Mouse (Mus musculus) MEL (cell line): ENCODE measurements at regions not wholly inside any gene's neighbourhood (a gene's known extent, or its start where the extent isn't known, plus 50 kb on each side); places are given as distances from the start of the nearest gene placed in this dataset.

Source experiments
- DNase-seq: peaks from one replicate; pipeline ENCODE4 v3.0.0; 2011; ENCODE audit warnings: low read depth, low spot score
- H3K27ac ChIP-seq: 2 replicates; pipeline ENCODE4 v1.5.1; 2012; ENCODE audit warnings: low read depth, mild to moderate bottlenecking, control low read depth, low read length, moderate library complexity; ENCODE audit not compliant: control insufficient read depth
- H3K27me3 ChIP-seq, 2 experiments: fragments of 150-350 bp in 1 of 2; sonication (generic) in 1 of 2; 2 replicates each; pipeline ENCODE4 v1.6.1; 2012; ENCODE audit warnings: low read length in 2 of 2, mild to moderate bottlenecking in 2 of 2, improper control_type of control experiment in 1 of 2, moderate library complexity in 1 of 2; ENCODE audit not compliant: insufficient read depth in 2 of 2, control insufficient read depth in 1 of 2
- H3K36me3 ChIP-seq, 2 experiments: 2 replicates each; pipeline ENCODE4 v1.6.1; 2012 to 2014; ENCODE audit warnings: low read length in 2 of 2, improper control_type of control experiment in 1 of 2, inconsistent platforms in 1 of 2, mild to moderate bottlenecking in 1 of 2; ENCODE audit not compliant: insufficient read depth in 2 of 2, control insufficient read depth in 1 of 2
- H3K4me1 ChIP-seq, 2 experiments: fragments of 150-350 bp in 1 of 2; sonication (generic) in 1 of 2; 2 replicates each; pipeline ENCODE4 v1.6.1; 2012; ENCODE audit warnings: low read length in 2 of 2, improper control_type of control experiment in 1 of 2, mild to moderate bottlenecking in 1 of 2; ENCODE audit not compliant: insufficient read depth in 2 of 2, control insufficient read depth in 1 of 2
- H3K4me3 ChIP-seq, 2 experiments: fragments of 150-350 bp in 1 of 2; sonication (generic) in 1 of 2; 2 replicates each; pipeline ENCODE4 v1.5.1; 2012; ENCODE audit warnings: low read depth in 2 of 2, low read length in 2 of 2, mild to moderate bottlenecking in 2 of 2, moderate library complexity in 2 of 2, control low read depth in 1 of 2, improper control_type of control experiment in 1 of 2; ENCODE audit not compliant: control insufficient read depth in 1 of 2, insufficient read depth in 1 of 2
- H3K79me2 ChIP-seq: 2 replicates; pipeline ENCODE4 v1.6.1; 2012; ENCODE audit warnings: mild to moderate bottlenecking, low read length, moderate library complexity; ENCODE audit not compliant: control insufficient read depth, poor library complexity, insufficient read depth
- H3K9ac ChIP-seq: 2 replicates; pipeline ENCODE4 v1.6.1; 2012; ENCODE audit warnings: low read depth, mild to moderate bottlenecking, control low read depth, low read length, moderate library complexity; ENCODE audit not compliant: control insufficient read depth, poor library complexity, severe bottlenecking
- H3K9me3 ChIP-seq: fragments of 150-350 bp; sonication (generic); replicated peaks from 2 replicates; pipeline ENCODE4 v1.6.1; 2012; ENCODE audit warnings: mild to moderate bottlenecking, low read length, improper control_type of control experiment, moderate library complexity; ENCODE audit not compliant: insufficient read depth
- BHLHE40 ChIP-seq: IDR thresholded peaks from 2 replicates; pipeline ENCODE4 v1.6.1; 2012; ENCODE audit warnings: low read depth, mild to moderate bottlenecking, inconsistent platforms, low read length, improper control_type of control experiment, borderline replicate concordance
- CHD1 ChIP-seq: IDR thresholded peaks from 2 replicates; pipeline ENCODE4 v1.6.1; 2012; ENCODE audit warnings: low read depth, mild to moderate bottlenecking, inconsistent platforms, low read length, improper control_type of control experiment
- CHD2 ChIP-seq: IDR thresholded peaks from 2 replicates; pipeline ENCODE4 v1.6.1; 2011; ENCODE audit warnings: low read length, improper control_type of control experiment
- E2F4 ChIP-seq: IDR thresholded peaks from 2 replicates; pipeline ENCODE4 v1.6.1; 2011; ENCODE audit warnings: low read depth, low read length, improper control_type of control experiment, borderline replicate concordance
- ELF1 ChIP-seq: IDR thresholded peaks from 2 replicates; pipeline ENCODE4 v1.6.1; 2014; ENCODE audit warnings: low read depth, mild to moderate bottlenecking, inconsistent platforms, low read length, improper control_type of control experiment, moderate library complexity
- ETS1 ChIP-seq: IDR thresholded peaks from 2 replicates; pipeline ENCODE4 v1.6.1; 2012; ENCODE audit warnings: low read depth, mild to moderate bottlenecking, inconsistent platforms, low read length, improper control_type of control experiment, moderate library complexity
- GATA1 ChIP-seq: IDR thresholded peaks from 2 replicates; pipeline ENCODE4 v1.6.1; 2011; ENCODE audit warnings: low read depth, low read length, improper control_type of control experiment
- JUND ChIP-seq: IDR thresholded peaks from 2 replicates; pipeline ENCODE4 v1.6.1; 2011; ENCODE audit warnings: low read depth, mild to moderate bottlenecking, improper control_type of control experiment, low read length
- MAX ChIP-seq: IDR thresholded peaks from 2 replicates; pipeline ENCODE4 v1.6.1; 2011; ENCODE audit warnings: low read length, improper control_type of control experiment
- MEF2A ChIP-seq: IDR thresholded peaks from 2 replicates; pipeline ENCODE4 v1.6.1; 2014; ENCODE audit warnings: low read depth, mild to moderate bottlenecking, inconsistent platforms, low read length, improper control_type of control experiment; ENCODE audit not compliant: poor library complexity, insufficient replicate concordance, severe bottlenecking; ENCODE audit errors: extremely low read depth
- MXI1 ChIP-seq: IDR thresholded peaks from 2 replicates; pipeline ENCODE4 v1.6.1; 2011; ENCODE audit warnings: mild to moderate bottlenecking, low read depth, low read length, improper control_type of control experiment
- MYB ChIP-seq: IDR thresholded peaks from 2 replicates; pipeline ENCODE4 v1.6.1; 2011; ENCODE audit warnings: mild to moderate bottlenecking, low read depth, low read length, improper control_type of control experiment
- MYC ChIP-seq: IDR thresholded peaks from 2 replicates; pipeline ENCODE4 v1.6.1; 2011; ENCODE audit warnings: low read depth, mild to moderate bottlenecking, low read length, improper control_type of control experiment, moderate library complexity
- NELFE ChIP-seq: IDR thresholded peaks from 2 replicates; pipeline ENCODE4 v1.6.1; 2011; ENCODE audit warnings: low read depth, low read length, improper control_type of control experiment
- NRF1 ChIP-seq: IDR thresholded peaks from 2 replicates; pipeline ENCODE4 v1.6.1; 2014; ENCODE audit warnings: low read depth, mild to moderate bottlenecking, inconsistent platforms, low read length, improper control_type of control experiment, moderate library complexity; ENCODE audit not compliant: poor library complexity, insufficient read depth, severe bottlenecking
- POLR2A ChIP-seq, 2 experiments: IDR thresholded peaks; 2 replicates each; pipeline ENCODE4 v1.6.1; 2011 to 2012; ENCODE audit warnings: low read length in 2 of 2, mild to moderate bottlenecking in 2 of 2, control low read depth in 1 of 2, improper control_type of control experiment in 1 of 2, low read depth in 1 of 2, moderate library complexity in 1 of 2; ENCODE audit not compliant: control insufficient read depth in 1 of 2, insufficient read depth in 1 of 2, poor library complexity in 1 of 2
- POLR2AphosphoS2 ChIP-seq: IDR thresholded peaks from 2 replicates; pipeline ENCODE4 v1.6.1; 2011; ENCODE audit warnings: low read length, improper control_type of control experiment
- RAD21 ChIP-seq: IDR thresholded peaks from 2 replicates; pipeline ENCODE4 v1.6.1; 2011; ENCODE audit warnings: mild to moderate bottlenecking, low read depth, low read length, improper control_type of control experiment
- RCOR1 ChIP-seq: IDR thresholded peaks from 2 replicates; pipeline ENCODE4 v1.6.1; 2012; ENCODE audit warnings: low read depth, mild to moderate bottlenecking, inconsistent platforms, low read length, improper control_type of control experiment
- SIN3A ChIP-seq: IDR thresholded peaks from 2 replicates; pipeline ENCODE4 v1.6.1; 2012; ENCODE audit warnings: low read length, improper control_type of control experiment, inconsistent platforms
- SMC3 ChIP-seq: IDR thresholded peaks from 2 replicates; pipeline ENCODE4 v1.6.1; 2011; ENCODE audit warnings: low read depth, low read length, improper control_type of control experiment
- TAL1 ChIP-seq: IDR thresholded peaks from 2 replicates; pipeline ENCODE4 v1.6.1; 2012; ENCODE audit warnings: mild to moderate bottlenecking, inconsistent platforms, low read length, moderate library complexity, mixed read lengths
- TBP ChIP-seq: IDR thresholded peaks from 2 replicates; pipeline ENCODE4 v1.8.0; 2011; ENCODE audit warnings: low read depth, low read length, improper control_type of control experiment
- TCF12 ChIP-seq: IDR thresholded peaks from 2 replicates; pipeline ENCODE4 v1.6.1; 2014; ENCODE audit warnings: low read depth, mild to moderate bottlenecking, inconsistent platforms, low read length, improper control_type of control experiment, moderate library complexity
- UBTF ChIP-seq: IDR thresholded peaks from 2 replicates; pipeline ENCODE4 v1.6.1; 2012; ENCODE audit warnings: low read depth, mild to moderate bottlenecking, inconsistent platforms, low read length, improper control_type of control experiment, moderate library complexity, borderline replicate concordance; ENCODE audit not compliant: insufficient read depth
- USF2 ChIP-seq, 2 experiments: IDR thresholded peaks; 2 replicates each; pipeline ENCODE4 v1.6.1; 2011 to 2012; ENCODE audit warnings: improper control_type of control experiment in 2 of 2, low read length in 2 of 2, borderline replicate concordance in 1 of 2, inconsistent platforms in 1 of 2, low read depth in 1 of 2, mild to moderate bottlenecking in 1 of 2; ENCODE audit not compliant: insufficient read depth in 1 of 2
- ZC3H11A ChIP-seq: IDR thresholded peaks from 2 replicates; pipeline ENCODE4 v1.6.1; 2012; ENCODE audit warnings: low read depth, mild to moderate bottlenecking, inconsistent platforms, low read length, improper control_type of control experiment
- ZKSCAN1 ChIP-seq: IDR thresholded peaks from 2 replicates; pipeline ENCODE4 v1.6.1; 2012; ENCODE audit warnings: low read depth, mild to moderate bottlenecking, inconsistent platforms, low read length, improper control_type of control experiment, moderate library complexity
- ZMIZ1 ChIP-seq: IDR thresholded peaks from 2 replicates; pipeline ENCODE4 v1.6.1; 2012; ENCODE audit warnings: low read depth, mild to moderate bottlenecking, inconsistent platforms, low read length, improper control_type of control experiment, moderate library complexity
- ZNF384 ChIP-seq: IDR thresholded peaks from 2 replicates; pipeline ENCODE4 v1.6.1; 2012; ENCODE audit warnings: low read depth, mild to moderate bottlenecking, inconsistent platforms, low read length, improper control_type of control experiment

DNA sequence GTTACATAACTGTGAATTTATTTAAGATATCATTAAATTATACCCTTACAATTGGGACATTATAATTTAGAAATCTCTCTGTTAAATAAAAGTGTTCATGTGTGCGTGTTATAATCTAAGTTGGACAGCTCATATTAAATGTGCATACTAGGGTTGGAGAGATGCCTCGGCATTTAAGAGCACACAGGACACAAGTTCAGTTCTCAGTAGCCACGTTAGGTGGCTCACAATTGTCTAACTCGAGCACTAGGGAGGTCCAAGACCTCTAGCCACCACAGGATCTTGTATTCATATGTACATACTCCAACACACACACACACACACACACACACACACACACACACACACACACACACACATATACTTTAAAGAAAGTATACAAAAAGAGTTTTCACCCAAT is 56.0 kb downstream of the Foxf2 start:
- no peak overlapping the region for H3K4me3 ChIP-seq
- DNase-seq: no peak
- no peak overlapping the region for H3K9ac ChIP-seq

DNA sequence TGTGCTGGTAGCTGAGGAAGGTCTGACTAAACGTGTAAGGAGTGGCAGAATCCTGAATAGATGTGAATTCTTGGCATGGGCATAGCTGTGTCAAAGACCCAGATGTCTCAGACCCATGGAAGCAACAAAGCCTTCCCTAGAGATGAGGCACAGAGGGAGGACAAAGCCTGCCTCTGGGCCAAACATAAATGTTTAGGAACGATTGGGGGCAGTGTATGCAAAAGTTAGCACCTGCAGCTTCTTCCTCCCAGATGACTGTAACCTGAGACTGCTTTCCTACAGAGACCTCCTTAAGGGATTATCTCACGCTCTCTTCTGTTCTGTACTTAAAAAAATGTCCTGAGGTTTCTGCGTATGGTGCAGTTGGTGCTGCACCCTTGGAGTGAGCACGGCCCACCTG is 57.7 kb downstream of the Foxf2 start:
- H3K9me3 ChIP-seq: no peaks in the 10 kb centered on the region
- no peak for DNase-seq
- H3K27me3 ChIP-seq: no peaks in the 10 kb centered on the region; a peak in 1 of 4 replicates
- H3K79me2 ChIP-seq: no peaks in the 10 kb centered on the region
- H3K4me1 ChIP-seq: no peaks in the 10 kb centered on the region
- no peaks in the 10 kb centered on the region for H3K36me3 ChIP-seq
- H3K9ac ChIP-seq: no peak overlapping the region
- no peak overlapping the region for H3K4me3 ChIP-seq
- TF ChIP-seq MEF2A (no peak), E2F4 (no peak), TBP (no peak), ELF1 (no peak), MAX (no peak), TAL1 (no peak), JUND (no peak), SMC3 (no peak), USF2 (IDR thresholded peaks at IDR 0.05; ENCODE audit: borderline replicate concordance in 1 of 2, insufficient read depth in 1 of 2, low read depth in 1 of 2, low read length in 2 of 2) (no peak), ETS1 (no peak), CHD2 (no peak), NELFE (no peak), POLR2A (IDR thresholded peaks at IDR 0.05; ENCODE audit: control insufficient read depth in 1 of 2, insufficient read depth in 1 of 2, low read depth in 1 of 2, low read length in 2 of 2, poor library complexity in 1 of 2) (no peak), SIN3A (no peak), MYC (no peak), POLR2AphosphoS2 (no peak), ZNF384 (no peak), NRF1 (no peak), UBTF (no peak), ZKSCAN1 (no peak)
- H3K27ac ChIP-seq: no peak overlapping the region

More for the DNA sequence above, 56.0 kb downstream of the Foxf2 start:
- Histone ChIP-seq H3K27me3 (no peaks in the 10 kb centered on the region; a peak in 1 of 4 replicates), H3K9me3 (no peaks in the 10 kb centered on the region), H3K4me1 (no peaks in the 10 kb centered on the region), H3K79me2 (no peaks in the 10 kb centered on the region), H3K36me3 (no peaks in the 10 kb centered on the region), H3K27ac (no peak overlapping the region)
- TF ChIP-seq ZNF384 (no peak), ZMIZ1 (no peak), MYB (no peak), SIN3A (no peak), GATA1 (no peak), POLR2A (IDR thresholded peaks at IDR 0.05; ENCODE audit: control insufficient read depth in 1 of 2, insufficient read depth in 1 of 2, low read depth in 1 of 2, low read length in 2 of 2, poor library complexity in 1 of 2) (no peak), RAD21 (no peak), RCOR1 (no peak), NELFE (no peak), UBTF (no peak), NRF1 (no peak), ETS1 (no peak), MXI1 (no peak), CHD1 (no peak), BHLHE40 (no peak), POLR2AphosphoS2 (no peak), JUND (no peak), ZC3H11A (no peak), TCF12 (no peak)
